Mouse (Mus musculus) heart, postnatal 36 days (tissue): ENCODE data around the gene Palm. TPM values are rescaled to one million over a fixed set of nuclear protein-coding genes. Genes with fewer than 3 reads are reported as not detected.

Experiments used
- DNase-seq, 2 experiments: peaks; one replicate each; pipeline ENCODE4 v3.0.0; 2021 to 2022
- intact Hi-C: fragments of 180-260 bp; cut with DNase I; formaldehyde crosslinking; loops from one replicate; pipeline ENCODE4 v1.15.1; 2025
- microRNA-seq, 2 experiments: library from miRNA; unstranded; fragments of <30 nt; microRNA quantifications; one replicate each; pipeline ENCODE4 v1.2.0; 2021; ENCODE audit warnings: borderline number of aligned reads in 2 of 2
- total RNA-seq, 2 experiments: library from RNA; stranded (reverse); gene quantifications; 2 replicates each; pipeline ENCODE4 v1.2.3; 2021

Gene Palm
- total RNA-seq, 2 experiments from 2014 or later = 56.0 to 87.0 TPM

DNA sequence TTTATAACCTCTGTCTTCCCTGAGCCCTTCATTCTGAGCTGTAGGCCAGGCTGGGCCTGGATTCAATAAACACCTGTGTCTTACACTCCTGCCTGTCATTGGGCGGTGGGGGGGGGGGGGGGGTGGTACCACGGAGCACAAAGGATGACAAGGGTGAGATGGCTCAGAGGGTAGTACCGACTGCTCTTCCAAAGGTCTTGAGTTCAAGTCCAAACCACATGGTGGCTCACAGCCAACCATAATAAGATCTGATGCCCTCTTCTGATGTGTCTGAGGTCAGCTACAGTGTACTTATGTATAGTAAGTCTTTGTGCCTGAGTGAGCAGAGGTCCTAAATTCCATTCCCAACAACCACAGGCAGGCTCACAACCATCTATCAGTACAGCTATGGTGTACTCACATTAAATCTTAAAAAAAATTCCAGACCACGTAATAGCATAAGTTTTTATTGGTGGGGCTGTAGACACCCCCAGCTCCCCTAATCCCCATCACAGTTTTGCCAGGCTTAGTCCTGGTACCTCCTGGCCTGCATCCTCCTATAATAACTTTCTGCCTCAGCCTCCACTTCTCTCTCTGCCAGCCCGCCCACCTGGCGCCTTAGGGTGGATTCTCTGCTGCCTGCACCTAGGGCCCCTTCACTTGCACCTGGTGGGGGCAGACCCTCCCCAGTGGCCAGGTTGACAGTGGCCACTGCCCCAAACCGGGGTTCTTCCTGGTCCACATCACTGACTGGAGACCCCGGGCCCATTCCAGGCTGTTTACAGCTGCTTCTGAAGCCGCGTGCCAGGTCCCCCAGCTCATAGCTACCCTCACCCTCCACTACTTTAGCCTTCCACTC, 71.2 kb downstream of the Palm start:
- intact Hi-C loops = no loop called here
- DNase-seq = no peak

DNA sequence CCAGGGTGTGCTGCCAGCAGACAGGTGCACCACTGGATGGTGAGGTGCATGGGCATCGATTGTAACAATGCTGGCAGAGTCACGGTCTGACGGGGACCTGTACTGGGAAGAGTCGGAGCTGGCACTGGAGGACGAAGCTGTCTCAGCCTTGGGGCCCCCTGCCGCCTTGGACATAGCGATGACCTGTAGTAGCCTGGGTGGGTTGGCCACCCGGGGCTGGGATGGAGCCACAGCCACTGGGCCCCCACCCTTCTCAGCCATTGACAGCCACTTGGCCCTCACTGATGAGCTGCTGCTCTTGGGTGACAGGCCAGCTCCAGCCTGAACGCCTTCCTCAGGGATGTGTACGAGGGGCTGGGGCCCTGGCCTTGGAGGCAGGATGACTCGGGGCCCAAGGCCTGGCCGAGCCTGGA, 71.8 kb downstream of the Palm start:
- intact Hi-C loops = no loop called here
- no peak for DNase-seq

DNA sequence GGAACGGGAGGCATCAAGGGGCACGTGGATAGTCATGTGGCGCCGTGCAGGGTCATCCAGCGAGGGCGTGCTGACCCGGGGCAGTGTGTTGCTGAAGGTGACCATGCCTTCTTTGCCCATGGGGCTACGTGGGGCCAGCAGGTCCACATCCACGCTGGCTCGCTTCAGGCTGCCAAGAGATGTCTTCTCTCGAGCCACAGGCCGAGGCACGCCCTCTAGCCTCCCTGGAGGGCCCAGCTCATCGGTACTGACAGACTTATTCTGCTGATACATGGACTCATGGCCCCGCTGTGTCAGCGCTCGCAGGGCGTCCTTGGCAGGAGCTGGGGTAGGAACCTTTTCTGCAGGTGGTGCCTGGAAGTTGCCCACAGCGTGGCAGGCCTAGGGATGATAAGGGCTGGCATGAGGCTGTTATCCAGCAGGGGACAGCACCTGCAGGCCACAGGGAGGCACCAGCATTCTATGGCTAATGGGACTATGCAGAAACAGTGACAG, 72.5 kb downstream of the Palm start:
- intact Hi-C loops = no loop called here
- no peak for DNase-seq

DNA sequence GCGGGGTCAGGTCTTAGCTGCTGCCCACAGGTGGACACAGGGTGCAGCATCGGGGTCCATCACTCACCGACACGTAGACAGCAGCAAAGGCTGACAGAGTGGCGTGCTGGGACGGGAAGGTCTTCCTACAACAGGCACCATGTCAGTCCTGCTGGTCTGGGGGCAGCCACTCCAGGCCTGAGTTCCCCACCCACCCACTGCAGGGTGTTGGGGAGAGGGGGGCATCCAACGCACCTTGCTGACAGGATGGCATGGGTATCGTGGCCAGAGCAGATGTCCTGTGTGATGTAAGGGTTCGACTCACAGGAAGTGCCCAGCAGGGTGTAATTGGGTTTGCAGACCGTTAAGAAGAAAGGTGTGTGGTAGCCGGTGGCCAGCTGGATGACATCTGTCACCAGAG, 73.2 kb downstream of the Palm start:
- intact Hi-C loops = no loop called here

More for the DNA sequence above, 73.2 kb downstream of the Palm start:
- DNase-seq = no peak

Small RNA genes within 50 kb of the gene (microRNA-seq; reads per million reads assigned to microRNA genes)
- gene Mir6910 = 0 reads per million in 2 experiments

Other genes starting within 250 kb of the Palm start
- 10 to 100 TPM; 11.1 to 12.7 TPM for gene Mier2, start 238.4 kb upstream of the Palm start, total RNA-seq
- gene Theg, start 206.2 kb upstream of the Palm start, total RNA-seq = not detected
- gene C2cd4c, start 179.5 kb upstream of the Palm start, total RNA-seq = under 1 TPM in 1 of 2 experiments, not detected in 1; 0.08 TPM
- gene Shc2, start 155.7 kb upstream of the Palm start, total RNA-seq = 1 to 10 TPM; 1.9 to 2.5 TPM
- not detected for gene Odf3l2, start 147.8 kb upstream of the Palm start, total RNA-seq
- gene Madcam1, start 129.0 kb upstream of the Palm start, total RNA-seq = not detected
- 10 to 100 TPM; 18.1 to 19.9 TPM for gene Tpgs1, start 124.2 kb upstream of the Palm start, total RNA-seq
- 100 to 1,000 TPM; 178 to 198 TPM for gene Cdc34, start 111.4 kb upstream of the Palm start, total RNA-seq
- gene Gzmm, start 104.6 kb upstream of the Palm start, total RNA-seq = 1 to 10 TPM; 6.5 to 8.4 TPM
- gene Bsg, start 89.1 kb upstream of the Palm start, total RNA-seq = 1,000 to 10,000 TPM; 1,389 to 1,395 TPM
- 10 to 100 TPM; 20.0 to 26.8 TPM for gene Hcn2, start 76.9 kb upstream of the Palm start, total RNA-seq
- 10 to 100 TPM; 42.3 to 48.0 TPM for gene Polrmt, start 47.0 kb upstream of the Palm start, total RNA-seq
- gene Fgf22, start 38.5 kb upstream of the Palm start, total RNA-seq = not detected
- 10 to 100 TPM; 23.6 to 24.6 TPM for gene Rnf126, start 26.6 kb upstream of the Palm start, total RNA-seq
- gene Fstl3, start 16.3 kb upstream of the Palm start, total RNA-seq = 1 to 10 TPM; 4.2 to 4.3 TPM
- not detected for gene Prss57, start 2.6 kb upstream of the Palm start, total RNA-seq
- under 1 TPM in 1 of 2 experiments, not detected in 1; 0.62 TPM for gene Misp, start 27.4 kb downstream of the Palm start, total RNA-seq
- 10 to 100 TPM; 50.9 to 51.2 TPM for gene Ptbp1, start 60.9 kb downstream of the Palm start, total RNA-seq
- not detected for gene Prtn3, start 80.9 kb downstream of the Palm start, total RNA-seq
- not detected for gene Plppr3, start 81.1 kb downstream of the Palm start, total RNA-seq
- not detected for gene Elane, start 92.7 kb downstream of the Palm start, total RNA-seq
- 10 to 100 TPM; 11.6 to 63.9 TPM for gene Cfd, start 97.3 kb downstream of the Palm start, total RNA-seq
- 10 to 100 TPM; 53.0 to 53.2 TPM for gene Med16, start 115.4 kb downstream of the Palm start, total RNA-seq
- not detected for gene Gm26602, start 117.3 kb downstream of the Palm start, total RNA-seq
- gene Kiss1r, start 123.4 kb downstream of the Palm start, total RNA-seq = under 1 TPM; 0.17 to 0.38 TPM
- 10 to 100 TPM; 81.0 to 88.1 TPM for gene R3hdm4, start 127.6 kb downstream of the Palm start, total RNA-seq
- gene Arid3a, start 133.5 kb downstream of the Palm start, total RNA-seq = 1 to 10 TPM; 1.9 to 2.6 TPM
- gene Wdr18, start 166.6 kb downstream of the Palm start, total RNA-seq = 10 to 100 TPM; 25.6 to 28.8 TPM
- under 1 TPM; 0.27 to 0.28 TPM for gene Grin3b, start 177.1 kb downstream of the Palm start, total RNA-seq
- 100 to 1,000 TPM; 107 to 120 TPM for gene Tmem259, start 190.8 kb downstream of the Palm start, total RNA-seq
- 10 to 100 TPM; 29.9 to 30.6 TPM for gene Cnn2, start 195.0 kb downstream of the Palm start, total RNA-seq
- gene Abca7, start 202.9 kb downstream of the Palm start, total RNA-seq = 1 to 10 TPM; 7.7 to 7.9 TPM
- gene Arhgap45, start 223.1 kb downstream of the Palm start, total RNA-seq = 1 to 10 TPM; 4.1 to 5.9 TPM
- 10 to 100 TPM; 88.5 to 96.4 TPM for gene Polr2e, start 246.2 kb downstream of the Palm start, total RNA-seq